Mouse (Mus musculus) E14TG2a.4 (cell line): ENCODE measurements around the gene Polr2c.
A peak's percentile ranks its signal among the peaks of the same experiment; 100 is the strongest.

Experiments
- H3K27me3 ChIP-seq: 2 replicates; pipeline ENCODE4 v1.6.1; 2014; ENCODE audit warnings: low read length, control low read depth; ENCODE audit not compliant: insufficient read depth
- H3K36me3 ChIP-seq: 2 replicates; pipeline ENCODE4 v1.6.1; 2014; ENCODE audit warnings: low read length, control low read depth; ENCODE audit not compliant: insufficient read depth
- H3K4me1 ChIP-seq: replicated peaks from 2 replicates; pipeline ENCODE4 v1.6.1; 2014; ENCODE audit warnings: low read depth, low read length, control low read depth
- H3K4me3 ChIP-seq: replicated peaks from 2 replicates; pipeline ENCODE4 v1.5.1; 2014; ENCODE audit warnings: mild to moderate bottlenecking, low read length
- H3K9me3 ChIP-seq: 2 replicates; pipeline ENCODE4 v1.6.1; 2014; ENCODE audit warnings: low read length, control low read depth
- CTCF ChIP-seq: conservative IDR thresholded peaks from 2 replicates; pipeline ENCODE4 v1.5.1; 2014; ENCODE audit warnings: low read length
- NANOG ChIP-seq: IDR thresholded peaks from 2 replicates; pipeline ENCODE4 v1.6.1; 2014; ENCODE audit warnings: borderline replicate concordance, low read length, mixed read lengths
- POU5F1 ChIP-seq: IDR thresholded peaks from 2 replicates; pipeline ENCODE4 v1.6.1; 2014; ENCODE audit warnings: low read length, borderline replicate concordance

Gene Polr2c

DNA sequence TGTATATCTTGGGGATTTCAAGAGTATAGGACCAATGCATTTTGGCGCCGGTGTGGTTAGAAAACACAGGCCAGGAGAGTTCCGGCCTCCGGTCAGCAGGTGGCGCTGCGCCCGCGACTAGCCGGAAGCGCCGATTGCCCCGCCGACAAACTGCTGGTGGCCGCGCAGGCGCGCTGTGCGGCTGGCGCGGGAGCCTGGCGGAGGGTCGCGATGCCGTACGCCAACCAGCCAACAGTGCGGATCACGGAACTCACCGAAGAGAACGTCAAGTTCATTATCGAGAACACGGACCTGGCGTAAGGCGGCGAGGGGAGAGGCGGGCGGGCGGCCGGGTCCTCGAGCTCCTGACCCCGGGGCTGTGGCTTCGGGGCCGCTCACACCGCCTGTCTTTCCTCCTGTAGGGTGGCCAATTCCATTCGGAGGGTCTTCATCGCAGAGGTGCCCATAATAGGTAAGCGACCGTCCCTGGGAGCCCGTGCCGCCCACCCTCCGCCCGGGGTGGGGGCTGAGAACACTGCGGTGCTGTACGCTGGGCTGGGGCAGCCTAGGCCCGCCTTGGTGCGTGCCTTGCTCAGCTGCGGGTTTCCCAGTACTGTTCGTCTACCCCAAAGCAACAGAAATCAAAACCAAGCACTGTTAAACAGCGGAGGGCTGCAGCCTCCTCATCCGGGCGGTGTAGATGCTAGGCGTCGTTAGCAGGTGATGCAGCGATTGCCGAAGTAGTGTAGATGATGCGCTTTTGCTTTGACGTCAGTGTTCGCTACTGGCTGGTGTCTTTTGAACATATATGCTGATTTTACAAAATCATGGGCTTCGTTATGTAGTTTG lies at the start of gene Polr2c:
TSS of gene Polr2c (plus strand) at position 105 of the 828 bp plus-strand sequence.
- Histone ChIP-seq H3K4me3 (peak within 1 kb of the TSS; percentile 99), H3K9me3 (no peaks in the 10 kb centered on the region), H3K27me3 (no peaks in the 10 kb centered on the region), H3K36me3 (peaks cover 56% of the 10 kb centered on the region), H3K4me1 (peaks cover 57% of the 10 kb centered on the region)
- TF ChIP-seq CTCF, result peak; percentile 69
- TF ChIP-seq NANOG, result no peak

DNA sequence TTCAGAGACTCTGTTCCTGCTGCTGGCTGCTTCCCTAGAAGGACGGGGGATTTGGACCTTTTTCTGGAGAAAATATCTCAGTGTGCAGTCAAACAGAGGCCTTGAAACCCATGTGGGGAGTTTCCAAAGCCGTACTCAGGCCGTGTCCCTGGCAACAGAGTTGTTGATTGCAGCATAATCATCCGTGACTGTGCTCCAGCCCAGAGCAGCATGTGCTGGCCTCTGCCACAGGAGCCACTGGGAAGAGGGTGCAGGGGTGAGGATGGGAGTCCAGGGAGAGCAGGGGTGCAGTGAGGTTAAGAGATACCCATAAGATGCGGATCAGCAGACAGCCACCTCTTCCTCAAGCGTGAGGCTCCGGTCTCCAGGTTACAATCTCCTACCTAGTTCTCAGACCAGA lies 49.7 kb upstream of the Polr2c start:
- H3K36me3 ChIP-seq, result no peaks in the 10 kb centered on the region
- peaks cover 17% of the 10 kb centered on the region for H3K27me3 ChIP-seq
- peaks cover 7% of the 10 kb centered on the region for H3K4me1 ChIP-seq
- H3K9me3 ChIP-seq, result no peaks in the 10 kb centered on the region
- no peak overlapping the region for H3K4me3 ChIP-seq
- TF ChIP-seq POU5F1, result no peak
- no peak for TF ChIP-seq NANOG

DNA sequence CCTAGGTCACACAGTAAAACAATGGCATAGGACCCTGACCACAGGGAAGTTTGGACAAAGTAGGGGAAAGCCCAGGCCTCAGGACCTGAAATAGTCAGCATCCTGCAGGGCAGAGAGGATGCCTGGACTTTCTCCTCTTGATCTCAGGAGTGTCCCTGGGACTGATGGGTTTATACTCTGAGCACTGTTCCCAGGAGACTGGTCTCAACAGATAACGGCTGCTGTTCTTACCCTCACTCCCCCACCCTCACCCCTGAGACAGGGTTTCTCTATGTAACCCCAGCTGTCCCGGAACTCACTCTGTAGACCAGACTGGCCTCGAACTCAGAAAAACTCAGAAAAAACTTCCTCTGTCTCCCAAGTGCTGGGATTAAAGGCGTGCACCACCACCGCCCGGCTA lies 48.9 kb upstream of the Polr2c start:
- Histone ChIP-seq H3K27me3 (peaks cover 17% of the 10 kb centered on the region), H3K9me3 (no peaks in the 10 kb centered on the region), H3K36me3 (no peaks in the 10 kb centered on the region), H3K4me3 (no peak overlapping the region), H3K4me1 (peaks cover 7% of the 10 kb centered on the region)
- TF ChIP-seq NANOG, result no peak
- no peak for TF ChIP-seq POU5F1
- TF ChIP-seq CTCF, result no peak

DNA sequence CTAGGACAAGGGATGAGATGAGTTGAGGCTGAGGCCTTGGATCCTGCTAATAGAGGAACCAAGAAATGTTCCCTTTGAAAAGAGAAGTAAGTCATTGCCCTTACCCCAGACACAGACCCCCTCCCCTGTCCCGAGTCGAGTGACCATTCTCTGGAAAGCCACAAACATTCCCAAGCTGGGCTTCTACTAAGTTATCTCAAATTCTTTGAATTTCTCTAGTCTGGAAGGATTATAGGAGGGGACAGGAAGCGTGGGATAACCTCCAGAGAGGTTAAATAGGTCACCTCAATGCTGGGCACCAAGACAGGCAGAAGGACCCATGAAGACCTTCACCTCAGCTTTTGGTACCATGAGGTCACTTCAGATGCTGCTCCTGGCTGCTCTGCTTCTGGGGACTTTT lies 47.1 kb upstream of the Polr2c start, which contains the start of gene Ccl17:
TSS of gene Ccl17 (plus strand) at position 301 of the 400 bp plus-strand sequence.
- Histone ChIP-seq H3K36me3 (no peaks in the 10 kb centered on the region), H3K4me3 (no peak within 1 kb of the TSS), H3K4me1 (peaks cover 7% of the 10 kb centered on the region), H3K9me3 (no peaks in the 10 kb centered on the region), H3K27me3 (peaks cover 11% of the 10 kb centered on the region)
- no peak for TF ChIP-seq NANOG
- TF ChIP-seq POU5F1, result no peak
- TF ChIP-seq CTCF, result no peak

DNA sequence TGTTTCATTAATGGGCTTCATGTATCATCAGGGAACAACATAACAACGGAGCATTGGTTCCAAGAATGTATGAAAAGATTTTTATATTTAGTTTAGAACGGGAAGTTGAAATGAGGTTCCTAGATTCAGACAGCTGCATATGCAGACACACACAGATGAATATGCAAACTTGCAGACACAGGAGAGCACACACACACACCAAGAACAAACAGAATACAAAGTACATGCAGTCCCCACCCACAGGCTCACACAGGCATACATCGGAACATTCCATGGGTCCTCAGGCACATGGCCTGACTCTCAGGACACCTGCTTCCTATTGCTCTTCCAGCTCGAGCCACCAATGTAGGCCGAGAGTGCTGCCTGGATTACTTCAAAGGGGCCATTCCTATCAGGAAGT lies 46.4 kb upstream of the Polr2c start:
- H3K4me1 ChIP-seq, result peaks cover 7% of the 10 kb centered on the region
- no peak for TF ChIP-seq NANOG
- no peak for TF ChIP-seq CTCF
- no peak for TF ChIP-seq POU5F1
- no peak overlapping the region for H3K4me3 ChIP-seq
- H3K9me3 ChIP-seq, result no peaks in the 10 kb centered on the region
- H3K36me3 ChIP-seq, result no peaks in the 10 kb centered on the region
- peaks cover 11% of the 10 kb centered on the region for H3K27me3 ChIP-seq

DNA sequence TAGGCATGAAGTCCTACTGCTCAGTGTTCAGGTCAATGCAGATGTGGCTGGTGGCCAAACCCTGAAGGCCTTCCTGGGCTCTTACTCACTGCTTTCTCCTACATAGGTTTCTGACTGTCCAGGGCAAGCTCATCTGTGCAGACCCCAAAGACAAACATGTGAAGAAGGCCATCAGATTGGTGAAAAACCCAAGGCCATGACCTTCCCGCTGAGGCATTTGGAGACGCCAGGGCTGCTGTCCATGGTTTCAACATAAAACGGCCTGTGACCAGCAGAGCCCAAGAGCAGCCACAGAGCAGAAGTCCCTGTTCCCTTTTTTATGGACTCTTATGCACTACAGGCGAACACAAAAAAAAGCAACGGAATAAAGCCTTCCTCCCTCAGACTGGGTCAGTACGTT lies 45.6 kb upstream of the Polr2c start:
- Histone ChIP-seq H3K4me3 (no peak overlapping the region), H3K27me3 (peaks cover 6% of the 10 kb centered on the region), H3K4me1 (peaks cover 7% of the 10 kb centered on the region), H3K9me3 (no peaks in the 10 kb centered on the region), H3K36me3 (no peaks in the 10 kb centered on the region)
- TF ChIP-seq POU5F1, result no peak
- no peak for TF ChIP-seq NANOG
- no peak for TF ChIP-seq CTCF

DNA sequence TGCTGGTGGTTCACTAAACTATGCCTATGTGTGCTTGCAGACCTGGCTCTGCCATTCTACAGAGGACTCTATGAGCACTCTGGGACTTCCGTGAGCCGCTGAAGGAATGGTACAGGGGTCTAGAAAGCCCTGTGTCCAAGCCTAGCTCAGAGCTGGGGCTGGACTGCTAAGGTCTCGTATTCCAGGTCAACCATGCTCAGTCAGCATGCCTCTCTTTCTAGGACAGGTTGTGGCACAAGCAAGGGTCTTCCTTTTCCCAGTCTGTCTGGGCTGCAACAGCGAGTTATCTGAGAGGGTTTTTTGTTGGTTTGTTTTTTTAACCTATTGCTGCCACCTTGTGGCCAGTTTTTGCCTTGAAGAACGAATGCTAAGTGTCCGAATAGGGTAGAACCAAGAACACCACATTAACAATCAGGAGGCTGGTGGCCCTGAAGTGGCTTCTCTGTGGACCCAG lies 44.6 kb upstream of the Polr2c start:
- no peak overlapping the region for H3K4me3 ChIP-seq
- no peaks in the 10 kb centered on the region for H3K9me3 ChIP-seq
- peak; percentile 60 for TF ChIP-seq CTCF
- TF ChIP-seq POU5F1, result no peak
- H3K27me3 ChIP-seq, result no peaks in the 10 kb centered on the region; the same call in 1 of the 2 replicates
- peaks cover 2% of the 10 kb centered on the region; the same call in 1 of the 2 replicates for H3K4me1 ChIP-seq
- H3K36me3 ChIP-seq, result no peaks in the 10 kb centered on the region

DNA sequence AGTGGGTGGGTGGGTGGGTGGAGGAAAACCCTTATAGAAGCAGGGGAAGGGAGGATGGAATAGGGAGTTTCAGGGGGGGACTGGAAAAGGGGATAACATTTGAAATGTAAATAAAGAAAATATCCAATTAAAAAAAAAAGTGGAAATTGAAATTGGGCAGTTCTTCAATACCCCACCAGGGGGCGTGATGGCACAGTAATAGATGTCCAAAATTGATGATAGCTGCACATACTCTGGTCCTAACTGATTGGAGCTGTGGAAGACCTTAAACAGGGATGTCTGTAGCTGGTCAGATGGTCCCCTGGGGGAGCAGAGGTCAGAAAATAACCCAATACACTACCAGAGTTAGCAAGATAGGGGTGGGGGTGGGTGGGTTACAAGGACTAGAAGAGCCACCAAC lies 42.7 kb upstream of the Polr2c start:
- H3K9me3 ChIP-seq, result no peaks in the 10 kb centered on the region
- H3K27me3 ChIP-seq, result no peaks in the 10 kb centered on the region
- peaks cover 14% of the 10 kb centered on the region; the same call in 1 of the 2 replicates for H3K36me3 ChIP-seq
- no peaks in the 10 kb centered on the region for H3K4me1 ChIP-seq
- no peak for TF ChIP-seq POU5F1
- peak; percentile 74 for TF ChIP-seq CTCF
- TF ChIP-seq NANOG, result no peak
- no peak overlapping the region for H3K4me3 ChIP-seq

DNA sequence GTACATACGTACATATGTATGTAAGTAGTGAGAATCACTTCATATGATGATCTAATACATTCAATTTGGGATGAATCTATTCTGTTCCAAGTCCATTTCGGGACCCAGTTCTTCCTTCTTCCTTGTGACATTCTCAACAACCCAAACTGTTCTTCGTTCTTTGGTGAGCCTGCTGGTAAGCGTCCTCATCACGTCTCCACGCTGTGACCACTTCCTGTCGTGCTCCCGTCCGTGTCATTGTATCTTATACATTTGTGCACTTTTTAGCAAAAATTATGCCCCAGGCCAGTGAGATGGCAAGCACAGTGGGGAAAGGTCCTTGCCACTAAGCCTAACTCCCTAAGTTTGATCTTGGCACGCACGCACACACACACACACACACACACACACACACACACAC lies 39.3 kb upstream of the Polr2c start:
- Histone ChIP-seq H3K36me3 (peaks cover 47% of the 10 kb centered on the region), H3K9me3 (no peaks in the 10 kb centered on the region), H3K4me1 (peaks cover 25% of the 10 kb centered on the region), H3K4me3 (no peak overlapping the region), H3K27me3 (no peaks in the 10 kb centered on the region)
- TF ChIP-seq POU5F1 (no peak), CTCF (no peak), NANOG (no peak)
